In genomic region chrX:13658616-13659140, GRCm38 (mm10) we compare ENCODE assay signal across 43 mouse cellular contexts. TPM values are rescaled to one million over a fixed set of nuclear protein-coding genes. Genes with fewer than 3 reads are reported as not detected.
"Had no signal": no experiment of that assay in that cellular context is flagged by ENCODE, and none has a peak within 500 bp of the region (broad histone marks: within the 10 kb centered on the region; RNA-seq: fewer than 3 reads in every experiment).

No protein-coding gene starts in this region.

- H3K9ac ChIP-seq: limb, embryonic 12.5 days; limb, embryonic 13.5 days; limb, embryonic 15.5 days; liver, embryonic 12.5 days; liver, embryonic 13.5 days; liver, embryonic 14.5 days; liver, embryonic 15.5 days; liver, postnatal 0 days; lung, embryonic 14.5 days; lung, embryonic 15.5 days; midbrain, embryonic 12.5 days; midbrain, embryonic 13.5 days; midbrain, embryonic 15.5 days had no signal

- H3K36me3 ChIP-seq: limb, embryonic 10.5 days; limb, embryonic 12.5 days; limb, embryonic 13.5 days; limb, embryonic 15.5 days; liver, embryonic 12.5 days; liver, embryonic 13.5 days; liver, embryonic 15.5 days; lung, embryonic 15.5 days; midbrain, embryonic 10.5 days; midbrain, embryonic 12.5 days; midbrain, embryonic 13.5 days; midbrain, embryonic 15.5 days had no signal

- H3K4me3 ChIP-seq: left cerebral cortex, adult 2 months; limb, embryonic 10.5 days; limb, embryonic 12.5 days; limb, embryonic 13.5 days; limb, embryonic 15.5 days; liver, embryonic 12.5 days; liver, embryonic 13.5 days; liver, embryonic 15.5 days; lung, embryonic 15.5 days; megakaryocyte, embryonic 14.5 days; midbrain, embryonic 10.5 days; midbrain, embryonic 12.5 days; midbrain, embryonic 13.5 days; midbrain, embryonic 15.5 days; myocyte had no signal

- H3K27me3 ChIP-seq: limb, embryonic 12.5 days; limb, embryonic 13.5 days; limb, embryonic 15.5 days; liver, embryonic 12.5 days; liver, embryonic 13.5 days; liver, embryonic 15.5 days; lung, embryonic 15.5 days; midbrain, embryonic 12.5 days; midbrain, embryonic 13.5 days; midbrain, embryonic 15.5 days had no signal

- H3K4me1 ChIP-seq: limb, embryonic 10.5 days; limb, embryonic 12.5 days; limb, embryonic 15.5 days; lung, embryonic 15.5 days; midbrain, embryonic 10.5 days; midbrain, embryonic 12.5 days; midbrain, embryonic 13.5 days; midbrain, embryonic 15.5 days had no signal

- H3K4me2 ChIP-seq: limb, embryonic 12.5 days; limb, embryonic 13.5 days; limb, embryonic 15.5 days; liver, embryonic 11.5 days; liver, embryonic 12.5 days; liver, embryonic 13.5 days; liver, embryonic 15.5 days; lung, embryonic 14.5 days; lung, embryonic 15.5 days; midbrain, embryonic 11.5 days; midbrain, embryonic 12.5 days; midbrain, embryonic 13.5 days; midbrain, embryonic 15.5 days had no signal

- H3K9me3 ChIP-seq: limb, embryonic 10.5 days; limb, embryonic 12.5 days; limb, embryonic 13.5 days; limb, embryonic 15.5 days; liver, embryonic 12.5 days; liver, embryonic 13.5 days; liver, embryonic 15.5 days; lung, embryonic 15.5 days; megakaryocyte, embryonic 14.5 days; midbrain, embryonic 10.5 days; midbrain, embryonic 12.5 days; midbrain, embryonic 13.5 days; midbrain, embryonic 15.5 days had no signal

- DNase-seq: left cerebral cortex, postnatal 4 days; liver; liver, embryonic 13.5 days; liver, postnatal 0 days; lung, adult 18-20 months; lung, adult 2 months; lung, embryonic 14.5 days; lung, postnatal 10 days; lung, postnatal 14 days; lung, postnatal 36 days; lung, postnatal 4 days; midbrain, embryonic 14.5 days had no signal

- ATAC-seq: liver, embryonic 12.5 days; liver, postnatal 0 days; lung, postnatal 0 days; midbrain, embryonic 13.5 days; midbrain, embryonic 15.5 days; midbrain, embryonic 16.5 days had no signal

- H3K27ac ChIP-seq: left cerebral cortex, adult 2 months; limb, embryonic 10.5 days; limb, embryonic 12.5 days; limb, embryonic 13.5 days; limb, embryonic 15.5 days; liver, embryonic 12.5 days; liver, embryonic 13.5 days; liver, embryonic 14.5 days; liver, embryonic 15.5 days; lung, embryonic 15.5 days; macrophage; midbrain, embryonic 10.5 days; midbrain, embryonic 12.5 days; midbrain, embryonic 13.5 days; midbrain, embryonic 15.5 days had no signal

RNA-seq across cellular contexts. Expression of gene Gpr82, which starts 2.5 kb away (rescaled TPM):
- total RNA-seq: left cerebral cortex, adult 18-20 months; left cerebral cortex, adult 2 months; left cerebral cortex, adult 8-10 months; left cerebral cortex, postnatal 10 days; left cerebral cortex, postnatal 14 days; left cerebral cortex, postnatal 25 days; left cerebral cortex, postnatal 36 days; left cerebral cortex, postnatal 4 days; liver, adult 2 months; megakaryocyte progenitor cell, adult 5-6 weeks; megakaryocyte, adult 5-6 weeks; midbrain, postnatal 0 days had no signal
- polyA plus RNA-seq: liver, adult 2 months; liver, embryonic 13.5 days; liver, embryonic 14.5 days; liver, postnatal 0 days had no signal

RNA-seq across cellular contexts. Expression of gene Gpr34, which starts 26.8 kb away (rescaled TPM):
- total RNA-seq: megakaryocyte-erythroid progenitor cell, adult 5-6 weeks had no signal
- polyA plus RNA-seq: liver, adult 2 months; myocyte had no signal
